Mouse (Mus musculus) cerebellum, postnatal 36 days (tissue): ENCODE measurements around the gene Tle3.

ENCODE experiments used
- DNase-seq, 2 experiments: peaks; one replicate each; pipeline ENCODE4 v3.0.0; 2021 to 2022; ENCODE audit warnings: mixed read lengths in 2 of 2

The Tle3 gene

GRCm38 (mm10) chr9:61401664-61402063 is 29.5 kb downstream of the Tle3 start:
- DNase-seq: no peak

- DNase-seq: no peak
These were observed 30.1 kb downstream of the Tle3 start for GRCm38 (mm10) chr9:61402268-61402667.

- DNase-seq: no peak
These were observed 30.6 kb downstream of the Tle3 start for GRCm38 (mm10) chr9:61402716-61403115.

GRCm38 (mm10) chr9:61403866-61404614 is 31.9 kb downstream of the Tle3 start:
- no peak for DNase-seq

- DNase-seq: no peak
These were observed 32.4 kb downstream of the Tle3 start for GRCm38 (mm10) chr9:61404615-61404980.

- peak; percentile 43 to 49 for DNase-seq
These were observed 32.9 kb downstream of the Tle3 start for GRCm38 (mm10) chr9:61404998-61405621.

GRCm38 (mm10) chr9:61406343-61406742 is 34.2 kb downstream of the Tle3 start:
- no peak for DNase-seq

GRCm38 (mm10) chr9:61409046-61409445 is 36.9 kb downstream of the Tle3 start:
- DNase-seq: peak; percentile 45 to 48

GRCm38 (mm10) chr9:61413665-61414456 is 41.7 kb downstream of the Tle3 start:
- DNase-seq: no peak

- DNase-seq: no peak
These were observed 44.4 kb downstream of the Tle3 start for GRCm38 (mm10) chr9:61416571-61416970.

- DNase-seq: no peak
These were observed 49.5 kb downstream of the Tle3 start for GRCm38 (mm10) chr9:61421626-61422025.

- DNase-seq: no peak
These were observed 52.1 kb downstream of the Tle3 start for GRCm38 (mm10) chr9:61424245-61424644.

GRCm38 (mm10) chr9:61426493-61426892 is 54.3 kb downstream of the Tle3 start:
- no peak for DNase-seq

GRCm38 (mm10) chr9:61427051-61427450 is 54.9 kb downstream of the Tle3 start:
- no peak for DNase-seq

GRCm38 (mm10) chr9:61427901-61428300 is 55.7 kb downstream of the Tle3 start:
- DNase-seq: no peak

GRCm38 (mm10) chr9:61431830-61432229 is 59.7 kb downstream of the Tle3 start:
- DNase-seq: no peak

- DNase-seq: no peak
These were observed 61.0 kb downstream of the Tle3 start for GRCm38 (mm10) chr9:61433206-61433605.

GRCm38 (mm10) chr9:61434062-61434461 is 61.9 kb downstream of the Tle3 start:
- peak; percentile 42 to 62 for DNase-seq

- DNase-seq: no peak
These were observed 63.2 kb downstream of the Tle3 start for GRCm38 (mm10) chr9:61435191-61435989.

- DNase-seq: no peak
These were observed 63.9 kb downstream of the Tle3 start for GRCm38 (mm10) chr9:61436104-61436503.

GRCm38 (mm10) chr9:61436761-61437160 is 64.6 kb downstream of the Tle3 start:
- no peak for DNase-seq

- DNase-seq: no peak
These were observed 66.9 kb downstream of the Tle3 start for GRCm38 (mm10) chr9:61439092-61439491.

GRCm38 (mm10) chr9:61439979-61440378 is 67.8 kb downstream of the Tle3 start:
- no peak for DNase-seq
